Mouse (Mus musculus) left cerebral cortex, postnatal 4 days (tissue): Measurements from ENCODE around the gene Rybp. TPM values are rescaled to one million over a fixed set of nuclear protein-coding genes. Genes with fewer than 3 reads are reported as not detected.
A peak's percentile ranks its signal among the peaks of the same experiment; 100 is the strongest.

Experiments used
- DNase-seq: peaks from one replicate; pipeline ENCODE4 v3.0.0-alpha.2; 2022
- intact Hi-C: fragments of 180-260 bp; cut with DNase I; formaldehyde crosslinking; loops from one replicate; pipeline ENCODE4 v1.15.1; 2025
- total RNA-seq, 2 experiments: library from RNA; stranded (reverse); gene quantifications; 2 replicates each; pipeline ENCODE4 v1.2.3; 2021

The Rybp gene
- total RNA-seq, 2 experiments from 2014 or later = 67.6 to 70.6 TPM

DNA sequence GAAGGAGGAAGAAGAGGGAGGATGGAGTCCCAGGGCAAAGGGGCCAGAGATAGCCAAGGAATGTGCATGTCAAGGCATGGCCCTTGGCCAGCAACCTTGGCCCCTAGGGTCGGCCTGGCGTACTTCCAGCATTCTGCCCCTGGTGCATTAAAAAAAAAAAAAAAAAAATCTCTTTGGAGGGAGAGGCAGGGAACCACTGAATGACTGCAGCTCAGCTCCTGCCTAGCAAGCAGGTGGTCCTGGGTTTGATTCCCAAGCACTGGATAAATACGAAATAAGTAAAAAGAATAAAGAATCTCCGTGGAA is 1.4 kb upstream of the Rybp start:
- peak; percentile 29 for DNase-seq
- intact Hi-C loops = loop anchor here (5.0 to 10.0 kb wide), 2 partner anchors 356 to 386 kb away; no protein-coding TSS in a partner anchor

DNA sequence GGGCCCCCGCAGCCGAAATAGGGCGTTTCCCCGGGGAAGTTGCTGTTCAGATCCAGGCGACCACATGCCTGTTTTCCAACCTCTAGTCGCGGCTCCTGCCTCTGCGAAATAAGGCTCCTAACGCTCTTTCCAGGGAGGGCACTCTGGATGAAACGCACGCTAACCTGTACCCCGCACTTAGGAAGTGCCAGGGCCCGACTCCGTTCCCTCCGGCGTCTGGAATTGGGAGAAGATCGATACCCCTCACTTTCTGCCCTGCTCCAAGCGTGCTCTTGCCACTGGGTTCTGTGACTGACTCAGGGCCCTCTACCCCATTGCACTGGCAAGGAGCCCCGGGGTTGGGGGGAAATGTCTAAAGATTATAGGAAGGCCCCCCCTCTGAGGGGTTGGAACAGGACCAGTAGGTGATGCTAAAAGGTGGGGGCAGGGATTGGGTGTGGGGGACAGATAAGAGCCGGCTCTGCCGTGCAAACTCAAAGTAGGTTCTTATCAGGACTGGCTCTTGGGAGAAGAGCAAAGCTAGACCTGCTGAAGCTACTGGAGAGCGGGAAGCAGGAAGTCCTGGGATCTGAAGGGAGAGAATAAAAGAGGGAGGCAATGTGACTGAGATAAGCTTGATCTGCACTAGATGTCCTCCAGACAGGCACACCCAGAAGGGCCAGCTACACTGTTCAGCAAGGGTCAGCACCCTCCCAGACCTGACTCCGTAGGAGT is 888 bp upstream of the Rybp start:
- intact Hi-C loops = loop anchor here (5.0 to 10.0 kb wide), 2 partner anchors 357 to 386 kb away; no protein-coding TSS in a partner anchor
- DNase-seq = peak; percentile 35

DNA sequence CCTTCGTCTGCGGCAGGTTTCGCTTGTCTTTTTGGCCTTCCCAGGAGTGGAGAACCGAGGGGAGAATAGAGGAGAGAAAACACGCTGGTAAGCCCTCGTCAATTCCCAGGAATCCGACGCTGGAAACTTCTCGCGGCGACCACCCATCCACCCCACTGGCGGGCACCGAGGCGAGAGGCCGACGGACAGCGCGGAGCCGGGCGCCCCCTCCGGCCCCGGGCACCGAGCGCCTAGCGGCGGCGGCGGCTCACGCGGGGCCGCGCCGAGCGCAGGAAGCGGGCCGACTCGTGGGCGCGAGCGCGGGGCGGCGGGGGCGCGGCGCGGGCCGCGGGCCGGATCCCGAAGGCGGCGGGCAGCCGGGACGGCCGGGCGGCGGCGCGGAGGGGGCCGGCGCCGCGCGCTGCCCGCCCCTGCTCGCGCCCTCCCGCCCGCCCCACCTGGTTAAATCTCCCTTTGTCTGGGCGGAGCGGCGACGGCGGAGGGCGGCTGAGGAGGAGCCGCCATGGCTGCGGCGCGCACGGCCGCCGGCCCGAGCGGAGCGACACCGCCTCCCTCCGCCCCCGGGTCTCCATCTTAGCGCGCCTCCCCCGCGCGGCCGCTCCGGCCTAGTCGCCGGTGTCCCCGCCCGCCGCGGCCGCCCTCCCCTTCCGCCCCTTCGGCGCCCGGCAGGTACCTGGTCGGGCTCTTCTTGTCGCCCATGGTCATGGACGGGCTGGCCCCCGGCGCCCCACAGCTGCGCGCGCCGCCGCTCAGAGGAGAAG is 532 bp downstream of the Rybp start:
- DNase-seq = peak; percentile 68
- intact Hi-C loops = loop anchor here (5.0 to 10.0 kb wide), 2 partner anchors 358 to 384 kb away; no protein-coding TSS in a partner anchor

DNA sequence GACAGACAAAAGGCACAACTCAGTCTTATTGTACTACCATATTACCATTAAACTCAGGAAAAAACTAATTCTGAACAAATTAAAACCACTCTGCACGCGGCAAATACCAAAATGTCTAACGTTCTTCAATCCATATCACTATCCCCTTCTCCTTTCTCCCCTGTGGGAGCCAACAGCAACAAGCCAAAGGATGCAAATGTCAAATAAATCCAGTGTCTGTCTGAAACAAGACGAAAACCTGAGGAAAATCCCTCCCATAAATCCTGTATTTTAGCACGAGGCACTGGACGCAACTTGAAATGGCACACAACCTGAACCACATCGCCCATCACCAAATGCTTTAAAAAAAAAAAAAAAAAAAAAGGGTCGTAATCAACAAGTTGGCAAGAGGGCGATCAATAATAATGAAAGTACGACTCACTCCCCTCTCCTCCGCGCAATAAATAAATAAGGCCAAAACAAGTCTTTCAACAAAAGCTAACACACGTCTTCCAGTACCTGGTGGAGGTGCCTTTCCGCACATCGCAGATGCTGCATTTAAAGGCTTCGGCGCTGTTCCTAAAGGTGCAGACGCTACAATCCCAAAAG is 1.2 kb downstream of the Rybp start:
- intact Hi-C loops = loop anchor here (5.0 to 10.0 kb wide), 2 partner anchors 359 to 384 kb away; no protein-coding TSS in a partner anchor
- no peak for DNase-seq

DNA sequence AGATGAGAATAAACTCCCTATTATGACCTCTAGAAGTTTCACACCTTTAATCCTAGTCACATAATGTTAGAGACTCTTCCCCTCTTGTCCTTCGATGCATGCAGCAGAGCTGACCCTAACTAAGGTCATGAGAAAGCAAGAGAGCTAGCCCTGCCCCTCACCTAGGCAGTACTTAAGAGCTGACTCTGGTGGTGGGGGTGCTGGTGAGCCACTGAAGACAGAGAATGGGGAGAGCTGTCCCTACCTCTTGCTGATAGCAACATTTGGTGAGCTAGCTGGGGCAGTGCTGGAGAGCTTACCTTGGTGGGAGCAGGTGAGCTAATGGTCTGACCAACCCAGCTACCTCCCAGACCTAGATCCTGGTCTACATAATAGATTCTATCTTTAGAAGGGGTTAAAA is 8.4 kb downstream of the Rybp start:
- intact Hi-C loops = no loop called here
- DNase-seq = no peak

DNA sequence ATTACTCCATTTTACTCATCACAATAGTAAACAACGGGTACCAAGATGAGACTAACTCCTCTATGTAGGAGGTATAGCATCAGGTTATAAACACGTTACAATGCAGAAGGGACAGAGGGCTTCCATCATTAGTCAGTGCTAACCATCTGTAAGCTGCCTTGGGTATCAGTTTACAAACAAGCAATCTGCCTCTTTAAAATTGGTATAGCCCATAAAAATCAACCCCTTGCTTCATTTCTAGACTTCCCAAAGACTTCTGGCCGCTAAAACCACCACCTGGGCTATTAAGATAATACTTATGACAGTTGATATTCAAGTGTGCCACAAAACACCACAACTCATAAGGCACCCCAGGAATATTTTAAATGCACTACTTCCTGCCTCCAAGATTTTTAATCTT is 10.9 kb downstream of the Rybp start:
- no peak for DNase-seq
- intact Hi-C loops = no loop called here

DNA sequence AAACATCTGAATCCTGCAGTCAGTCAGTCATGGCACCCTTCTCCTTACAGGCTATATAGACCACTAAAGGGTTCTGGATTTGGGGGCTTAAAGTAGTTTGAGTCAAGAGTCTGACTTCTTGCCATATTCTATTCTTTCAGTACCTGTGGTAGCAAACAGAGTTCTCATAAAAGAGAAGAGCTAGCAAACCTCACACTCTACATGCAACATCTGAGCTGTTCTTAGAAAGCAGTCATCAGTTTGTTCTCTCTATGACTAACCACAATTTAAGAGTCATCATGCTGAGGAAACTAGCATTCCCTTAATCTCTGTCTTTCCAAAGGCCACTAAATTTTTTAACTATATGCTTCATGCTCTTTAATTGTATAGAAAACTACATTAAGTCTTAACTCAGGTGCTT is 11.6 kb downstream of the Rybp start:
- no peak for DNase-seq
- intact Hi-C loops = no loop called here

DNA sequence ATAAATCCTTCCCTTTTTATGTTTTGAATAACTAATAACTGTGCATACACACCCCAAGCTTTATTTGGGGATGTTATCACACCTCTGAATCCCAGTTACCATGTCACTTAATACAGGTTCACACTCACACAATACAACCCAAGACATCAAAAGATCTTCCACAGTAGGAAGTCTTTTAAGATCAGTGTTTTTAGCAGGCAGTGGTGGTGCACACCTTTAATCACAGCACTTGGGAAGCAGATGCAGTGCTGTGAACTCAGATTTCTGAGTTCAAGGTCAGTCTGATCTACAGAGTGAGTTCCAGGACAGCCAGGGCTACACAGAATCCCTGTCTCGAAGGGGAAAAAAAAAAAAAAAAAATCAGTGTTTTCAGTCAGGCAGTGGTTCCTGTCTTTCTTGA is 13.7 kb downstream of the Rybp start:
- intact Hi-C loops = no loop called here
- DNase-seq = no peak

DNA sequence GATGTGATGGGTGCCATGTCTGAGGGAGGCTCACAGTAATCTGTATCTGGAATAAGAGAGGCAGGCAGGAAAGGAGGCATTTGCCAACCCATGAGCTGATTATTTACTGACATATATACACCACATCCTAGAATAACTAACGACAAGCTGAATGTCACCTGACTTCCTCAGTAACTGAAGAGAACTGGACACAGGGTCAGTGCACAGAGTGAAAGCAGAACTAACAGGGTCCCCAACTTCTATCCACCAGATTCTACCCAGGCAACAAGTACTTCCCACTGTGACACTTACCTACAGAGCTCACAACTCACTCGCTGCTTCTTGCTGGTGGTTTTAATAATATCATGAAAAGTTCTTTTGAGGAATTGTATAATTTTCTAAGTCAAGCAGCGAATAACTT is 15.3 kb downstream of the Rybp start:
- no peak for DNase-seq
- intact Hi-C loops = no loop called here

DNA sequence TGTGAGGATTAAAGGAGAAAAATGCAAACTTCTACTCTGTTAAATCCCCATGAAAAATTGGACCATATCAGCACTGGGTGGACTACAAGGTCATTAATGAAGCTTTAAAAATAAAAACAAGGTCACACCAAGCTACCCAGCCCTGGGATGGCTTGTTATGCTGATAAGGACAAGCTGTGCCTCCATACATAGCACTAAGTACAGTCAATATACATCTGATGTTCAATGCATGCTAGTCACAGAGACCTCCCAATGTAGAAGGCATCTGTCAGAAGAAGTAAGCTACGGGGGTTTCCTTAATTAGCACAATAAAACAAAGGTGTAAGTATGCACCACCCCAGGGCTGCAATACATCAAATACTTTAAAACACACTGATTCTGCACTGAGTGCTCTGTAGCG is 16.5 kb downstream of the Rybp start:
- DNase-seq = no peak
- intact Hi-C loops = no loop called here

DNA sequence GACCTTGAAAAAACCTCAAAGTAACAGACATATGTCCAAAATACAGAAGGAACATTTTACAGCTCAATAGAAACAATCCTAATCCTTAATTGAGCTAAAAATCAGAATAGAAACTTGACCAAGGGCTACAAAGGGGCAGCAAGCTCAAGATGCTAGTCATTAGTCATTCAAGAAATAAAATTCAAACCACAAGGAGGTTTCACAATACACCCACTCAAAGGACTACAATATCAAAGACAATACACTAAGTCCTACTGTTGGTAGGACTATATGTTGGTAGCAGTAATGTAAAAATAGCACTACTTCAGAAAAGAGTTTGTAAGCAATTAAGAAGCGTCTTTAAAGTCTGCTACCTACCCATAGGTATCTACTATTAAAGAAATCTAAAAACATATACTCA is 27.7 kb downstream of the Rybp start:
- no peak for DNase-seq
- intact Hi-C loops = no loop called here

DNA sequence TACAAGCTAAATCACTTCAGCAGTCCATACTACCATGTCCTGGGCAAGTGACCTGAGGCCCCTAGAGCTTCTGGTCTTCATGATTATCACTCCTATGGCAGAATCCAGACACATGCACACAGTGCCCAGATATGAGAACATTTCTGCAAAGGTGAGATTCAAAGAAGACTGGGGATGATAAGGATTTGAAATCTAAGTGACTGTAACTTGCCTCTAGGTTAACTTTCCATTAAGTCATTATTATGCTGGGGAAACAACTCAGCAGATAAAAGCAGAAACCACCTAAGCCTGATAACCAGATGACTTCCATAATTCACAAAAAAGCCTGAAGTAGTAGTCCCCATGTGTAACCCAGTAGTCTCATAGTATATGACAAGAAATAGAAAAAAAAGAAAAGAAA is 29.0 kb downstream of the Rybp start:
- intact Hi-C loops = no loop called here
- DNase-seq = no peak

DNA sequence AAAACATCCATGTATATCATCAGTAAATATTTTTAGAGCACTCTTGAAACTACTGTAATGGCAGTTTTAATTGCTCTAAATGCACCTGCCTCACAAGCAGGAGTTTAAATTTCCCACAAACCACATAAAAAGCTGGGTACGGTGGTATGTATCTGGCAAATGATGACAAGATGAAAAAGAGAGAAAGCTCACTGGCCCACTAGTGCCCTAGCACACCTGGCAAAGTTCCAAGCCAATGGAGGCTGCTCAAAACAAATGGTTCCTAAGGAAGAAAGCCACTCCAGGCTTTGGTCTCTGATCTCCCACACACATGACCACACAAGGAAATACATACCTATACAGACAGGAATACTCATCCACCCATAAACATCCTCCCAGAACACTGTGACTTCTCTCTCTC is 31.9 kb downstream of the Rybp start:
- intact Hi-C loops = no loop called here
- DNase-seq = no peak

DNA sequence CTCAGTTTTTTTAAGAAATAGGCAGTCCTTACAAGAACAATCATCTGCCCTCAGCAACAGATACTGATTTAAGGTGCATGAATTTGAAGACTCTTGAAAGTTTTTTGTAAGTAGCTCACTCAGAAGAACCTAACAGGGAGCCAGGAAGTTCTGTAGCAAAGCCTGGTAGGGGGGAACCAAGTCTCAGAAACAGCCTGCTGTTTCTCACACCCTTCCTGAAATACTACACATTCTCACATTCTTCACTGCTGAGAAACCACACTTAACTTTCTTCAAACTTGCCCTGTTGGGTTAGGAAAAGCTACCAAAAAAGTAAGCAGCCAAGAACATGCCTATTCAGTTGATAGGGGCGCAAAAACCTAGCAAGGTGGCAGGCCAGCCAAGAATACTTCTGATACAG is 32.6 kb downstream of the Rybp start:
- intact Hi-C loops = no loop called here
- DNase-seq = no peak

DNA sequence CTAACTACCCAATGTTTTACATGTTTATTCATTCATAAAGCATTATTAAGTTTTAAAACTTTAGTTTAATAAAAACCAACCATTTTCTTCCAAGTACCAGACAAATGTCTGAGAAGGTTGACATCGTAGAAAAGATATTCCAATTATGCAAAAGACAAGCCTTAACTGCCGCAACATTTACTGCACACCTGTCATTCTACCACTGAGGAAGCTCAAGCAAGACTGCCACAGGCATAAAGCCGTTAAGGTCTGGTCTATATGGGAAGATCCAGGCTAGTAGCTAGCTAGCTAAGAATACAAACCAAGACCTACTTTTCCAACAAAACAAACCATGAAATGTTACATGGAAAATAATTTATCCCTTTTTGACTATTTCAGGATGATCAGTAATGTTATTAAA is 42.8 kb downstream of the Rybp start:
- intact Hi-C loops = no loop called here
- no peak for DNase-seq

DNA sequence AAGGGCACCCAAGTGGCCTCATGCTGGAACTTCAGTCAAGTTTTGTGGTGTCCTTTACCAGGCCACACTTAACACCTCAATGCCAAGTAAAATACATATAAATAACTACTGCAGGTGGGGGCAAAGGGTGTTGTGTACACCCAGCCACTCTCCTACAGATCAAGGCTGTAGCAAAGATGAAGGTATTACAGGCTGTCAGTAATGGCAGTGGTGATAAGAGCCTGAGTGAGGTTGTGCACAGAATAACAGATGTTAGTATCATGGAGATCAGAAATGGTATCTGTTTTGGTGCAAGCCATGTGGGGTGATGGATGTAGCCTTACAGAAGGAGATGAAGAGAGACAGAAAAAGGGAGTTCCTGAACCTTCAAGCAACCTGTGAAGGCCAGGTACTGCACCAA is 52.2 kb downstream of the Rybp start:
- no peak for DNase-seq
- intact Hi-C loops = no loop called here

DNA sequence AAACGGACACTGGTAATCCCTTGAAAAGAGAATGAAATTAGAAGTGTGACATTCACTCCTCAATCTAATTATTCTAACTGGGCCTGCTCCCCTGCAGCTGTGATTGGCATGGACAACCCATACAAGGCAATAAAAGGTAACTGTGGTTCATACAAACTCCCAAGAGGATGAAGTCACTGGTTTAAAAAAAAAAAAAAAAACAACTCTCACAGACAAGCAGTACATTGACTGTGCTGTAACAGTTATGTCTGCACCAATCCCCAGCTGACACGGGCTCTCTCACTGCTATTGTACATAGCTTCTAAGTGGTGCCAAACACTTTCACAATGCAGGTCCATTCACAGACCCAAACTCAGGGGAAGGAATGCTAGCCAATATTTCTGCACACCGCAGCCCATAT is 53.8 kb downstream of the Rybp start:
- DNase-seq = no peak

DNA sequence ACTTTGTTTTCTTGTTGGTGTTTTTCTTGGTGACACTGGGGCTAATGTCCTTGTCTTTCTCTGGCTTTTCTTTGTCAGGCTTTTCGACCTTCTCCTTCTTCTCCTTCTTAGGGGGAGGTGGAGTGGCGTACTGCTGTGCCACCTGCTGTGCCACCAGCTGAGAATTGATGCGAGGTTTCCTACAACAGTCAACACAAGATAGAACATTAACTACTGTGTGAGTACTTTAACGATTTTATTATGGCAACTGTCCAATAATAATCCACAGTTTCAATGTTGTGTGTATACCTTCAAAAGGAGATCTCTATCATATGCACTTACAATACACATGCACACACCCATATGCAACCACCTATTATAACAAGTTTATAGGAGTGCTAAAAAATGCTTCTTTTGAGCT is 54.2 kb downstream of the Rybp start:
- intact Hi-C loops = no loop called here
- no peak for DNase-seq

More for the DNA sequence above, 53.8 kb downstream of the Rybp start:
- intact Hi-C loops = no loop called here

DNA sequence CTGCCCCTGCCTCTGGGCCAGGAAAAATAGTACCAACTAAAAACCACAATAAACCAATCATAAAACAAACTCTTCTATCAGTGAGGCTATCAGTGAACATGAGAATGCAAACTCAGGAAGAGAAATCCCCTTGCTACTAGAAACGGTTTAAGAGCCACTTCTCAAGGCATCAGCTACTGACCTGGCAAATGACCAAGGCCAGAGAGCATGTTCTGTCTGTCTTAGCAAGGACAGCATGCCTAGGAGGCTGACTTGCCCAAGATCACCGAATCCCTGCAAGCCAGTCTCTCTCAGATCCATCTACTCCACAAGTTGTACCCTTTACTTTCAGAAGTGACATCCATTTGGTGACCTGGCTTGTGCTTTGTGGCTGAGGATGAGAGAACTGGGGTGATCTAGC is 61.1 kb downstream of the Rybp start:
- no peak for DNase-seq
- intact Hi-C loops = no loop called here

DNA sequence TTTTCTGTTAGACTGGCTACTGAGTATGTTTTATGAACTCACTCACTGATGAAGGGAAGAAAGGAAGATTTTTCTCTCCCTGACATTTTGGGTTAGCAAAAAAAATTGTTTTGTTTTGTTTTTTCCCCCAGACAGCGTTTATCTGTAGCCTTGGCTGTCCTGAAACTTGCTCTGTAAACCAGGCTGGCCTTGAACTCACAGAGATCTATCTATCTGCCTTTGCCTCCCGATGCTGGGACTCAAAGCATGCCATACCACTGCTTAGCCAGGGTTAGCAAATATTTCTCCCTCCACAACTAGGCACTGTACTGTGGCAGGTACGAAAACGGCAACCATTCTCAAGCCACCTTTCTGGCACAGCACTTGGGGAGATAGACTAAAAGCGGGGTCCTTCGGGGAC is 63.4 kb downstream of the Rybp start:
- intact Hi-C loops = no loop called here
- no peak for DNase-seq

DNA sequence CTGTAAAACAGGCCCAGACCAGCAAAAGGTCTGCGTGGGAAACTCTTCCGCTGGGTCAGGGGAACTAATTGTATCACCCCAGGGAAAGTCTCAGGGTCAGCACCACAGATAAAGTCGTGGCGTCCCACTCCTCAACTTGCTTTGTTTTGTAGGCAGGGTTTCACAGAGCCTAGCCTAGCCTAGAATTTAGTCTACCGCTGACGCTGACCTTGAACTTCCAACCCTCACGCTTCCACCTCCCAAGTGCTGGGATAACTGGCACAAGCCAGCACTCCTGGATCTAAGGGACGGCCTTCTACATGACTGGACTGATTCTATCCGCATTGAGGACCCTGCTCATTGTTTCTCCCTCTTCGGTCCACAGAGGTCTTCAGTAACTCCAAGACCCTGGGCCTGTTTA is 63.9 kb downstream of the Rybp start:
- DNase-seq = no peak
- intact Hi-C loops = no loop called here

DNA sequence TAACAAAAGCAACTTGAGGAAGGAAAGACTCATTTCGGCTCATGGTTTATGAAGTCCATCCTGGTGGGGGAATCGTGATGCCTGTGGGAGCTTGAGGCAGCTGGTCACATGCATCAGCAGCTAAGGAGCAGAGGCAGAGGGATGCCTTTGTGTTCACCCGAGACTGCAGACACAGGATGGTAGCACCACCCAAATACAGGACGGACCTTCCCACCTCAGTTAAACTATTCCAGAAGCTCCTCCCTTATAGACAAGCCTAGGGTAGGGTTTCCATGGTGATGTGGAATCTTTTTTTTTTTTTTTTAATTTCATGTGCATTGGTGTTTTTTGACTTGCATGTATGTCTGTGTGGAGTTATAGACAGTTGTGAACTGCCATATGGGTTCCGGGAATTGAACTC is 64.4 kb downstream of the Rybp start:
- intact Hi-C loops = no loop called here
- no peak for DNase-seq
